Mouse (Mus musculus): ENCODE data around the gene Ccdc15.

GRCm38 (mm10) chr9:37232201-37233195 lies 115.7 kb downstream of the Ccdc15 start:
- TF ChIP-seq CTCF (IDR thresholded peaks at IDR 0.05; ENCODE audit: low read depth, low read length) (no peak), POLR2A (IDR thresholded peaks at IDR 0.05; ENCODE audit: extremely low read depth, insufficient read depth, low read length) (no peak)

Measured in liver, adult 2 months (tissue).